Comparison of ENCODE assay signal across 9 mouse cellular contexts in the genomic region with DNA sequence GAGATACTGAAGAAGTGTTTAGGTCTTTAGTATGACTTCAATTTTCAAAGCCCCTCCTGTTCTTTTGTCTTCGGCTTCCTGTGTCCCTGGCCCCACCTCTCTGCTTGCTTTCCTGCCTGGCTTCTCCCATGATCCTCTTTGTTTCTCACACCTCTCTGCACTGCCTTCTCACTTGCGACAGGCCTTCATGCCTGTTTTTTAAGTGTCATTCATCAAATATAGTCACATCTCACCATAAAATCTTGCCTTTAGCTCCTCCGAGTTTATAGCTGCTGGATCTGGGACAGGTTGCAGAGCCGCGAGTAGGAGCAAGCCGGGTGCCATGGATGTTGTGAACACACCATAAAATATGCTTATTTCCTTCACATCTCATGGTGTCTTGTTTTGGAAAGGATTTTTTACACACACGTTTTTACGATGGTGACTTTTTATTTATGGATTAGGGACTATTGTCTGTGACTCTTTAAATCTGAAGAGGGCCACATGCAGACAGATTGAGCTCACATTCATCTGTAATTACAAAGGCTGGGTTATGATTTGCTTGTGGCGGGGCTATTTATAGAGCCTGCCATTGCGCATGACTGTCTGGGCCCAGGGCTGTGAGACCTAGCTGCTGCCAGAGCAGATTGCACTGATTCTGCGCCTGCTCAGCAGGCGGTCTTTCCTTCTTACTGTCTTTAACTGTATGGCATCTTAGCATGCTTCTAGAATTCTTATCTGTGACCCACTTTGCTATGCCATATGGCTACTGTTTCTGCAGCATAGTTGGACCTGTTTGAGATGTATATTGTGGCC. TPM values are rescaled to one million over a fixed set of nuclear protein-coding genes. Genes with fewer than 3 reads are reported as not detected.
DNase-seq lines count a peak whose midpoint lies in the region; ATAC-seq and TF ChIP-seq lines count a peak whose summit lies in the region.
"Had no signal": no experiment of that assay in that cellular context is flagged by ENCODE, and none has a peak within 500 bp of the region (broad histone marks: within the 10 kb centered on the region; RNA-seq: fewer than 3 reads in every experiment).

No protein-coding gene starts in this region.

- intact Hi-C loops in heart, postnatal 14 days (cut with DNase I) = loop anchor here (5.0 kb wide), 1 partner anchor 39 kb away; a partner anchor contains a TSS

- H3K9ac ChIP-seq in kidney, postnatal 0 days (ENCODE audit: low read depth, low read length) = no peak overlapping the region
- no peak overlapping the region for H3K9ac ChIP-seq in embryonic facial prominence, embryonic 15.5 days
- no peak overlapping the region for H3K9ac ChIP-seq in midbrain, postnatal 0 days (replicated peaks; ENCODE audit: low read length, poor library complexity, severe bottlenecking)
- H3K9ac ChIP-seq: midbrain, embryonic 12.5 days had no signal

- H3K4me3 ChIP-seq in kidney, postnatal 0 days (replicated peaks; ENCODE audit: low read depth, low read length) = no peak overlapping the region
- no peak overlapping the region for H3K4me3 ChIP-seq in embryonic facial prominence, embryonic 15.5 days (replicated peaks)
- no peak overlapping the region for H3K4me3 ChIP-seq in midbrain, postnatal 0 days (ENCODE audit: low read depth, low read length)
- H3K4me3 ChIP-seq: midbrain, embryonic 12.5 days had no signal

- ATAC-seq in kidney, postnatal 0 days (replicated peaks; ENCODE audit: low FRiP score, low read depth) = no peak; the same call in 1 of the 2 replicates
- ATAC-seq in embryonic facial prominence, embryonic 15.5 days (ENCODE audit: insufficient number of reproducible peaks, low FRiP score, low TSS enrichment, low read depth) = 0 out of 2 replicates have a peak, but pooled peaks have one; percentile 34
- peak; percentile 79 for ATAC-seq in midbrain, postnatal 0 days (ENCODE audit: low FRiP score)
- ATAC-seq in inflammation-experienced regulatory T-cells, adult 6 months = no peak

- no peaks in the 10 kb centered on the region for H3K36me3 ChIP-seq in kidney, postnatal 0 days (ENCODE audit: insufficient read depth, low read length)
- H3K36me3 ChIP-seq in embryonic facial prominence, embryonic 15.5 days = no peaks in the 10 kb centered on the region
- H3K36me3 ChIP-seq in midbrain, postnatal 0 days (ENCODE audit: insufficient read depth, low read length) = no peaks in the 10 kb centered on the region
- H3K36me3 ChIP-seq: midbrain, embryonic 12.5 days had no signal

- no peak overlapping the region for H3K4me2 ChIP-seq in kidney, postnatal 0 days (ENCODE audit: low read length)
- H3K4me2 ChIP-seq in embryonic facial prominence, embryonic 15.5 days (replicated peaks) = no peak overlapping the region
- no peak overlapping the region for H3K4me2 ChIP-seq in midbrain, postnatal 0 days (ENCODE audit: low read depth, low read length, poor library complexity, severe bottlenecking)
- H3K4me2 ChIP-seq: midbrain, embryonic 12.5 days had no signal

- H3K4me1 ChIP-seq in kidney, postnatal 0 days (replicated peaks; ENCODE audit: insufficient read depth, low read length) = no peaks in the 10 kb centered on the region
- H3K4me1 ChIP-seq in embryonic facial prominence, embryonic 15.5 days = 0 out of 2 replicates have a peak, but pooled peaks cover 6% of the 10 kb centered on the region
- H3K4me1 ChIP-seq in midbrain, postnatal 0 days (ENCODE audit: insufficient read depth, low read length) = no peaks in the 10 kb centered on the region
- H3K4me1 ChIP-seq: midbrain, embryonic 12.5 days had no signal

- no peaks in the 10 kb centered on the region for H3K27me3 ChIP-seq in kidney, postnatal 0 days (ENCODE audit: insufficient read depth, low read length)
- no peaks in the 10 kb centered on the region for H3K27me3 ChIP-seq in embryonic facial prominence, embryonic 15.5 days
- no peaks in the 10 kb centered on the region for H3K27me3 ChIP-seq in midbrain, postnatal 0 days (ENCODE audit: insufficient read depth, low read length)
- H3K27me3 ChIP-seq: midbrain, embryonic 12.5 days had no signal

- no peak overlapping the region for H3K27ac ChIP-seq in kidney, postnatal 0 days
- H3K27ac ChIP-seq in embryonic facial prominence, embryonic 15.5 days (replicated peaks) = no peak overlapping the region
- H3K27ac ChIP-seq in midbrain, postnatal 0 days (ENCODE audit: low read depth, low read length) = no peak overlapping the region
- H3K27ac ChIP-seq: midbrain, embryonic 12.5 days had no signal

- 64% methylated on average over 12 of the region's 12 CpGs for WGBS in kidney, postnatal 0 days
- WGBS in embryonic facial prominence, embryonic 15.5 days = 65% methylated on average over 12 of the region's 12 CpGs
- WGBS in midbrain, postnatal 0 days = 67% methylated on average over 12 of the region's 12 CpGs

- TF ChIP-seq CTCF in kidney, postnatal 0 days (IDR thresholded peaks at IDR 0.05; ENCODE audit: low read depth) = no peak
- TF ChIP-seq CTCF in midbrain, postnatal 0 days (IDR thresholded peaks at IDR 0.05) = no peak

- peak; percentile 65 for DNase-seq in kidney, postnatal 0 days (ENCODE audit: low spot score)
- DNase-seq in kidney, adult 8-10 months = no peak
- peak; percentile 51 to 56 for DNase-seq in heart, postnatal 14 days
- DNase-seq in midbrain, postnatal 0 days (ENCODE audit: low spot score) = peak; percentile 79
- DNase-seq in urinary bladder, postnatal 25 days (ENCODE audit: low spot score) = no peak
- no peak for DNase-seq in urinary bladder, postnatal 36 days (ENCODE audit: low spot score in 2 of 2)

- H3K9me3 ChIP-seq in kidney, postnatal 0 days (replicated peaks; ENCODE audit: low read length) = no peaks in the 10 kb centered on the region
- H3K9me3 ChIP-seq in embryonic facial prominence, embryonic 15.5 days (replicated peaks) = no peaks in the 10 kb centered on the region
- no peaks in the 10 kb centered on the region for H3K9me3 ChIP-seq in midbrain, postnatal 0 days (ENCODE audit: low read length)
- H3K9me3 ChIP-seq: midbrain, embryonic 12.5 days had no signal

RNA-seq across cellular contexts. Expression of a gene that starts 38.8 kb away (rescaled TPM):
- 22.4 and 24.0 TPM in 2 replicates for polyA plus RNA-seq in kidney, postnatal 0 days (2015; fragmentation: Nextera tagmentation; extraction: Ambion mirVana)
- 22.8 and 28.7 TPM in 2 replicates for polyA plus RNA-seq in embryonic facial prominence, embryonic 15.5 days (2015; fragmentation: Nextera tagmentation; extraction: Ambion mirVana)
- 100 to 1,000 TPM; 317 TPM for total RNA-seq in heart, postnatal 14 days (2021)
- total RNA-seq in midbrain, postnatal 0 days (2014; rRNA removed) = 155 and 184 TPM in 2 replicates
- 25.7 and 31.7 TPM in 2 replicates for polyA plus RNA-seq in midbrain, postnatal 0 days (2015; fragmentation: Nextera tagmentation; extraction: Ambion mirVana)
- polyA plus RNA-seq in inflammation-experienced regulatory T-cells, adult 6 months (2017; shearing (Covaris generic)) = 10 to 100 TPM; 18.1 to 31.7 (median 20.6) TPM

RNA-seq across cellular contexts. Expression of a gene that starts 39.2 kb away (rescaled TPM):
- polyA plus RNA-seq in kidney, postnatal 0 days (2015; fragmentation: Nextera tagmentation; extraction: Ambion mirVana) = 0.32 and 0.33 TPM in 2 replicates
- polyA plus RNA-seq in embryonic facial prominence, embryonic 15.5 days (2015; fragmentation: Nextera tagmentation; extraction: Ambion mirVana) = 0.98 and 2.0 TPM in 2 replicates
- 1 to 10 TPM; 2.2 to 2.7 TPM for total RNA-seq in heart, postnatal 14 days (2021)
- 115 and 128 TPM in 2 replicates for total RNA-seq in midbrain, postnatal 0 days (2014; rRNA removed)
- polyA plus RNA-seq in midbrain, postnatal 0 days (2015; fragmentation: Nextera tagmentation; extraction: Ambion mirVana) = 92.0 and 96.9 TPM in 2 replicates
- polyA plus RNA-seq in inflammation-experienced regulatory T-cells, adult 6 months (2017; shearing (Covaris generic)) = 1 to 10 TPM in 2 of 3 experiments, under 1 TPM in 1; 0.96 to 8.0 (median 2.4) TPM

Comparison
In these comparisons a context has a peak if more than half of its experiments do, and no peak if none do; other contexts are left out.
1. DNase-seq: peak in kidney, postnatal 0 days (single experiment), heart, postnatal 14 days (2 of 2) and midbrain, postnatal 0 days (single experiment); none in kidney, adult 8-10 months (0 of 2), urinary bladder, postnatal 25 days (single experiment) and urinary bladder, postnatal 36 days (0 of 2).
2. ATAC-seq: peak in embryonic facial prominence, embryonic 15.5 days (single experiment) and midbrain, postnatal 0 days (single experiment); none in kidney, postnatal 0 days (single experiment) and inflammation-experienced regulatory T-cells, adult 6 months (single experiment).
3. RNA of a gene that starts 39.2 kb away (polyA plus RNA-seq): 92.0 to 96.9 TPM in midbrain, postnatal 0 days; 0.96 to 8.0 TPM in inflammation-experienced regulatory T-cells, adult 6 months, 0.98 to 2.0 TPM in embryonic facial prominence, embryonic 15.5 days and 0.32 to 0.33 TPM in kidney, postnatal 0 days; every median in the first group is over 10 times any median in the second.